Mouse (Mus musculus) CH12.LX (cell line): ENCODE data around the gene Efhd2. TPM values are rescaled to one million over a fixed set of nuclear protein-coding genes. Genes with fewer than 3 reads are reported as not detected.

Experiments used
- DNase-seq: peaks from one replicate; pipeline ENCODE4 v3.0.0-alpha.2; 2013; ENCODE audit errors: extremely low read depth
- H3K27ac ChIP-seq: 2 replicates; pipeline ENCODE4 v1.5.1; 2012; ENCODE audit warnings: low read depth, mild to moderate bottlenecking, control low read depth, moderate library complexity; ENCODE audit not compliant: insufficient read depth
- H3K27me3 ChIP-seq: replicated peaks from 2 replicates; pipeline ENCODE3; 2012; ENCODE audit warnings: inconsistent platforms
- H3K36me3 ChIP-seq, 2 experiments: replicated peaks in 1 of 2; 2 replicates each; pipeline versions ENCODE3 to v1.6.1; 2012; ENCODE audit warnings: inconsistent platforms in 1 of 2, low read length in 1 of 2, mild to moderate bottlenecking in 1 of 2, mixed read lengths in 1 of 2, moderate library complexity in 1 of 2; ENCODE audit not compliant: control insufficient read depth in 1 of 2, insufficient read depth in 1 of 2
- H3K4me1 ChIP-seq, 2 experiments: 2 replicates each; pipeline ENCODE4 v1.6.1; 2012; ENCODE audit warnings: inconsistent platforms in 1 of 2, moderate library complexity in 1 of 2; ENCODE audit not compliant: insufficient read depth in 2 of 2, control insufficient read depth in 1 of 2
- H3K4me2 ChIP-seq: 2 replicates; pipeline ENCODE4 v1.6.1; 2012; ENCODE audit warnings: low read depth, mild to moderate bottlenecking, control low read depth; ENCODE audit not compliant: poor library complexity, insufficient read depth, severe bottlenecking
- H3K4me3 ChIP-seq, 3 experiments: fragments of 150-350 bp in 1 of 3; sonication (generic) in 1 of 3; replicated peaks in 1 of 3; 2 replicates each; pipeline versions ENCODE3 to v1.5.1; 2011 to 2012; ENCODE audit warnings: low read depth in 2 of 3, low read length in 2 of 3, mild to moderate bottlenecking in 2 of 3, moderate library complexity in 2 of 3, control low read depth in 1 of 3, improper control_type of control experiment in 1 of 3, inconsistent platforms in 1 of 3, mixed read lengths in 1 of 3; ENCODE audit not compliant: poor library complexity in 1 of 3
- H3K79me2 ChIP-seq: replicated peaks from 2 replicates; pipeline ENCODE4 v1.6.1; 2012; ENCODE audit warnings: mild to moderate bottlenecking, moderate library complexity; ENCODE audit not compliant: control insufficient read depth, poor library complexity, insufficient read depth, severe bottlenecking; ENCODE audit errors: extremely low read depth
- H3K9ac ChIP-seq: 2 replicates; pipeline ENCODE4 v1.6.1; 2012; ENCODE audit warnings: low read depth, mild to moderate bottlenecking, control low read depth, moderate library complexity; ENCODE audit not compliant: insufficient read depth
- H3K9me3 ChIP-seq: replicated peaks from 2 replicates; pipeline ENCODE3; 2012; ENCODE audit warnings: low read length, inconsistent platforms, mixed read lengths
- BHLHE40 ChIP-seq: IDR thresholded peaks from 2 replicates; pipeline ENCODE4 v1.6.1; 2011; ENCODE audit warnings: mild to moderate bottlenecking, low read depth, low read length, improper control_type of control experiment
- CHD2 ChIP-seq: IDR thresholded peaks from 2 replicates; pipeline ENCODE4 v1.6.1; 2011; ENCODE audit warnings: low read length, improper control_type of control experiment
- CTCF ChIP-seq, 2 experiments: IDR thresholded peaks in 1 of 2; conservative IDR thresholded peaks in 1 of 2; 2 replicates each; pipeline ENCODE4 v1.5.1; 2011 to 2012; ENCODE audit warnings: low read depth in 2 of 2, low read length in 2 of 2, improper control_type of control experiment in 1 of 2, inconsistent platforms in 1 of 2, mild to moderate bottlenecking in 1 of 2, moderate library complexity in 1 of 2
- E2F4 ChIP-seq: IDR thresholded peaks from 2 replicates; pipeline ENCODE4 v1.6.1; 2011; ENCODE audit warnings: low read depth, low read length, improper control_type of control experiment; ENCODE audit not compliant: insufficient replicate concordance
- EP300 ChIP-seq: IDR thresholded peaks from 2 replicates; pipeline ENCODE4 v1.6.1; 2011; ENCODE audit warnings: low read length, improper control_type of control experiment
- GABPA ChIP-seq: IDR thresholded peaks from 2 replicates; pipeline ENCODE4 v1.6.1; 2012; ENCODE audit warnings: low read depth, low read length, improper control_type of control experiment, inconsistent platforms; ENCODE audit not compliant: insufficient replicate concordance
- HCFC1 ChIP-seq: IDR thresholded peaks from 2 replicates; pipeline ENCODE4 v1.6.1; 2012; ENCODE audit warnings: low read depth, mild to moderate bottlenecking, inconsistent platforms, low read length, improper control_type of control experiment
- IRF4 ChIP-seq: IDR thresholded peaks from 2 replicates; pipeline ENCODE4 v1.6.1; 2014; ENCODE audit warnings: low read depth, mild to moderate bottlenecking, inconsistent platforms, low read length, improper control_type of control experiment
- JUN ChIP-seq: IDR thresholded peaks from 2 replicates; pipeline ENCODE4 v1.6.1; 2011; ENCODE audit warnings: low read depth, mild to moderate bottlenecking, low read length, improper control_type of control experiment, moderate library complexity; ENCODE audit not compliant: insufficient read depth
- KAT2A ChIP-seq: IDR thresholded peaks from 2 replicates; pipeline ENCODE4 v1.6.1; 2012; ENCODE audit warnings: low read length, improper control_type of control experiment, inconsistent platforms; ENCODE audit not compliant: insufficient replicate concordance
- MAFK ChIP-seq: IDR thresholded peaks from 2 replicates; pipeline ENCODE4 v1.6.1; 2011; ENCODE audit warnings: low read length, improper control_type of control experiment; ENCODE audit not compliant: insufficient replicate concordance
- MAZ ChIP-seq: IDR thresholded peaks from 2 replicates; pipeline ENCODE4 v1.6.1; 2012; ENCODE audit warnings: low read depth, mild to moderate bottlenecking, inconsistent platforms, low read length, improper control_type of control experiment, moderate library complexity
- MEF2A ChIP-seq: IDR thresholded peaks from 2 replicates; pipeline ENCODE4 v1.6.1; 2014; ENCODE audit warnings: low read depth, mild to moderate bottlenecking, inconsistent platforms, low read length, improper control_type of control experiment, borderline replicate concordance
- NRF1 ChIP-seq: IDR thresholded peaks from 2 replicates; pipeline ENCODE4 v1.6.1; 2014; ENCODE audit warnings: low read depth, mild to moderate bottlenecking, inconsistent platforms, low read length, improper control_type of control experiment, moderate library complexity
- PAX5 ChIP-seq: IDR thresholded peaks from 2 replicates; pipeline ENCODE4 v1.6.1; 2012; ENCODE audit warnings: low read length, inconsistent platforms, mixed read lengths
- POLR2AphosphoS2 ChIP-seq: IDR thresholded peaks from 2 replicates; pipeline ENCODE4 v1.6.1; 2011; ENCODE audit warnings: low read depth, low read length, improper control_type of control experiment
- RAD21 ChIP-seq: IDR thresholded peaks from 2 replicates; pipeline ENCODE4 v1.6.1; 2011; ENCODE audit warnings: low read depth, mild to moderate bottlenecking, low read length, improper control_type of control experiment, moderate library complexity
- RCOR1 ChIP-seq: conservative IDR thresholded peaks from 2 replicates; pipeline ENCODE4 v1.6.1; 2012; ENCODE audit warnings: low read depth, mild to moderate bottlenecking, inconsistent platforms, low read length, improper control_type of control experiment
- SIN3A ChIP-seq: IDR thresholded peaks from 2 replicates; pipeline ENCODE4 v1.6.1; 2012; ENCODE audit warnings: low read length, improper control_type of control experiment, inconsistent platforms
- SMC3 ChIP-seq: IDR thresholded peaks from 2 replicates; pipeline ENCODE4 v1.6.1; 2011; ENCODE audit warnings: low read depth, low read length, improper control_type of control experiment
- UBTF ChIP-seq: IDR thresholded peaks from 2 replicates; pipeline ENCODE4 v1.6.1; 2012; ENCODE audit warnings: low read depth, mild to moderate bottlenecking, inconsistent platforms, low read length, improper control_type of control experiment, moderate library complexity
- USF2 ChIP-seq: conservative IDR thresholded peaks from 2 replicates; pipeline ENCODE4 v1.6.1; 2011; ENCODE audit warnings: low read depth, low read length, improper control_type of control experiment
- ZKSCAN1 ChIP-seq: IDR thresholded peaks from 2 replicates; pipeline ENCODE4 v1.6.1; 2012; ENCODE audit warnings: low read depth, inconsistent platforms, low read length, improper control_type of control experiment, borderline replicate concordance
- ZMIZ1 ChIP-seq: IDR thresholded peaks from 2 replicates; pipeline ENCODE4 v1.6.1; 2012; ENCODE audit warnings: low read depth, mild to moderate bottlenecking, inconsistent platforms, low read length, improper control_type of control experiment
- ZNF384 ChIP-seq: IDR thresholded peaks from 2 replicates; pipeline ENCODE4 v1.6.1; 2012; ENCODE audit warnings: low read depth, low read length, improper control_type of control experiment, inconsistent platforms
- dilution Hi-C: fragments of 300-500 bp; cut with MboI; formaldehyde crosslinking; loops from 2 replicates; pipeline ENCODE4 v1.14.3; 2020; ENCODE audit warnings: low sequenced_read_pairs; ENCODE audit not compliant: extremely low pct_unique_long_range_greater_than_20kb, extremely low pct_ligation_motif_present
- in situ Hi-C: fragments of 300-500 bp; cut with MboI; formaldehyde crosslinking; loops from 3 replicates; pipeline ENCODE4 v1.14.3; 2019; ENCODE audit warnings: low sequenced_read_pairs, low pct_ligation_motif_present, low pct_unique_long_range_greater_than_20kb, mixed read lengths
- polyA plus RNA-seq: library from polyadenylated mRNA; unstranded; fragments of >175 nt; gene quantifications from 2 replicates; pipeline ENCODE4 v1.2.1, GENCODE M21; 2012; ENCODE audit warnings: low read depth; ENCODE audit not compliant: insufficient read length
- total RNA-seq, 2 experiments: library from RNA; depleted of rRNA; stranded (reverse); fragments of 300-350 nt in 1 of 2; fragments of >200 nt in 1 of 2; gene quantifications; 2 replicates each; pipeline ENCODE4 v1.2.3; 2012 to 2014

The Efhd2 gene
- total and polyA plus RNA-seq, 3 experiments, result 43.8 to 143 (median 44.1) TPM

DNA sequence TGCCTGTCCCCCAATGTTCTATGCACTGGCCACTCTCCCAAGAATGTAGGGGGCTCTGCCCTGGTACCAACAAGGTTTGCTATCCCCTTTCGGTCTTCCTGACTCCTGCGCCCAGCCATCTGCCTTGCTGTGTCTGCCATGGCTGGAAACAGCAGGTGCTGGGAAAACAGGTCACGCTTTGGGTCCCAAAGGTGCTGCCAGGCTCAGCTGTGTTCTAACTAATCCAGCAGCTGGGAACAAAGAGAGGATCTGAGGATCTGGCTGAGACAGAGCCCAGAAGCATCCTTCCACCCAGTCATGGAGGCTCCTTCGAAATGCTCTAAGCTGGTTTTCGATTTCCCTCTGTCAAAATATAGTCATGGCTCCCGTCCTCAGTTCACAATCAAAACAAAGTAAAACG, 58.5 kb downstream of the Efhd2 start:
- Histone ChIP-seq H3K4me2 (no peak overlapping the region), H3K9ac (no peak overlapping the region), H3K27me3 (no peaks in the 10 kb centered on the region), H3K4me3 (no peak overlapping the region), H3K27ac (no peak overlapping the region), H3K9me3 (no peaks in the 10 kb centered on the region), H3K36me3 (peaks cover 14 to 36% of the 10 kb centered on the region in 2 experiments), H3K79me2 (no peaks in the 10 kb centered on the region), H3K4me1 (no peaks in the 10 kb centered on the region)
- DNase-seq, result no peak
- TF ChIP-seq PAX5 (no peak), RAD21 (no peak), MEF2A (no peak), E2F4 (no peak), ZNF384 (no peak), KAT2A (no peak), MAFK (no peak), USF2 (no peak), CHD2 (no peak), IRF4 (no peak), BHLHE40 (no peak), EP300 (no peak), ZMIZ1 (no peak)
- dilution Hi-C loops (no loop called here), in situ Hi-C loops (no loop called here)

DNA sequence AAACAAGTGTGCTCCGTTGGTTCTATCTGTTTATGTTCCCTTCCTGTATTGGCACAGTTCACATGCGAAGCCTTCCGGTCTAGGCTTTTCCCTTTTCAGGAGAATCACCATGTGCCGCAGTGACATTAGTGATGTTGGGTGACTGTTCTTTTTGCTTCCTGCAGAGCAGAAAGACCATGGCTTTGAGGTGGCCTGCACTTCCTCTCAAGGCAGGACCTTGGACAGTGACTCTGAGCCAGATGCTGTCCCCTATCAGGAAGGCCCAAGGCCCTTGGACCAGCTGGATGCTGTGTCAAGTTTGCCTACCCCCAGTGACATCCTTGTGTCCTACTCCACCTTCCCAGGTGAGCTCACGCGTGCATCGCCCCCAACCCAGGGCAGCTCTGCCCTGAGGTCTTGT, 63.3 kb downstream of the Efhd2 start:
- H3K36me3 ChIP-seq, result peaks cover 50 to 80% of the 10 kb centered on the region in 2 experiments
- H3K9me3 ChIP-seq, result no peaks in the 10 kb centered on the region
- in situ Hi-C loops, result no loop called here
- no peaks in the 10 kb centered on the region for H3K27me3 ChIP-seq
- H3K9ac ChIP-seq, result no peak overlapping the region
- H3K4me1 ChIP-seq, result no peaks in the 10 kb centered on the region
- DNase-seq, result no peak
- no peaks in the 10 kb centered on the region for H3K79me2 ChIP-seq
- no peak overlapping the region for H3K27ac ChIP-seq
- H3K4me3 ChIP-seq, result no peak overlapping the region
- dilution Hi-C loops, result no loop called here
- no peak overlapping the region for H3K4me2 ChIP-seq
- TF ChIP-seq MEF2A, result no peak
- TF ChIP-seq GABPA, result no peak
- no peak for TF ChIP-seq HCFC1
- no peak for TF ChIP-seq NRF1
- TF ChIP-seq SIN3A, result no peak
- no peak for TF ChIP-seq MAFK
- no peak for TF ChIP-seq UBTF
- no peak for TF ChIP-seq KAT2A
- no peak for TF ChIP-seq POLR2AphosphoS2
- TF ChIP-seq IRF4, result no peak
- no peak for TF ChIP-seq EP300
- TF ChIP-seq CTCF (conservative IDR thresholded peaks at IDR 0.05 in 1 of 2, IDR thresholded peaks at IDR 0.05 in 1 of 2; ENCODE audit: low read depth in 2 of 2, low read length in 2 of 2), result no peak
- no peak for TF ChIP-seq RCOR1
- no peak for TF ChIP-seq SMC3
- no peak for TF ChIP-seq RAD21
- TF ChIP-seq MAZ, result no peak
- TF ChIP-seq ZKSCAN1, result no peak
- TF ChIP-seq JUN, result no peak
- no peak for TF ChIP-seq PAX5
